Mouse (Mus musculus) left cerebral cortex, adult 9 months (tissue): ENCODE data around the gene Akr1c18.
"Not testable (repeated sequence)": the region's sequence is repeated elsewhere in the genome, so short reads cannot be mapped to it uniquely, and the experiment has no call there.

Experiments
- DNase-seq, 2 experiments: peaks; one replicate each; pipeline ENCODE4 v3.0.0; 2022; ENCODE audit warnings: low spot score in 2 of 2

The Akr1c18 gene

DNA sequence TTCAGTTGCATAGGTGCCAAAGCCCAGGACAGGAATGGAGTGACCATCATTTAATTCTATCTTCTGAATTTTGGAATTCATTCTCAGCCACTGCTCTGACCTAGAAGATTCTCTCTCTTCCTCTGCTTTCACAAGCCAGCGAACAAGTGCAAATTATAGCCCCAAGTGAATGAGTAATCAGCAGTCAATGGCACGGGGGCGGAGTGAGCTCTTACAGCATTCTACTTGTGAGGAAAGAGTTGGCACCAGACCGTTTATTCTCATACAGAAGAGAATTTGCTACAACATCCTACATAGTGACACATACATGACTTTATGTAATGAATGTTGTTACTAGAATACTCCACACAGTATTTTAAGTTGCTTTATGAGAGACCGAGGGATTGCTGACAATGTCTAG lies at the start of gene Akr1c18:
TSS of gene Akr1c18 (minus strand) at position 137 of the 400 bp plus-strand sequence.
- DNase-seq, result peak; percentile 51 to 75

GRCm38 (mm10) chr13:4192511-4192910 lies 42.1 kb upstream of the Akr1c18 start:
- DNase-seq, result no peak

DNA sequence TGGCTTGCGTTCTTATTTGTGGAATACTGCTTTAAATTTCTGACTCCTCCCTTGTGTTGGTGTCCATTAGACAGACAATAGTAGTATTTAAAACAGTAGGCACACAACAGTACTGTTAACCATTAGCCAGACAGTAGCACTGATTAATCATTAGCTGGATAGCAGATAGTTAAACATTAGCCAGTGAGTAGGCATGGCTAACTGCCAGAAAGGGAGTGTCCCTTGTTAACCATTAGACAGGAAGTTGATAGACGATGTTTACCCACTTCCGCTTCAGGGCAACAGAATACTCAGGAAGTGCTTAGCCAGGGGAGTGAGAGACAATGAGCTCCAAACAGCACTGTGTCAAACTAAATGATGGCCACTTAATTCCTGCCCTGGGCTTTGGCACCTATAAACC lies 40.5 kb upstream of the Akr1c18 start, which contains the start of gene Akr1c13:
TSS of gene Akr1c13 (plus strand) at position 247 of the 400 bp plus-strand sequence.
- DNase-seq, result no peak

DNA sequence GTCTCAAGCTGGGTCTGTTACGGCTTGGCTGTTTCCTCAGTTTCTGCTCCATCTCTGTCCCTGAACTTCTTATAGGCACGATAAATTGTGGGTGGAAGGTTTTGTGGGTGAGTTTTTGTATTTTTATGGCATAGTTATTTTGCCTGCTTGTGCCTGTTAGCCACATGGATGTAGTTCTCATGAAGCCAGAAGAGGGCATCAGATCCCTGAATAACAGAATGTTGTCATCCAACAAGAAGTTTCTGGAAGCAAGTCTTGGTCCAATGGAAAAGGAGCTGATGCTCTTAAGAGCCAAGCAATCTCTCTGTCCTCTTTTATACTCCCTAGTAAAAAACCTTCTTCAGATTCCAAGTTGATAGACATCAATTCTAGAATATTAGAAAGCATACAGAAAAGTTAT lies 37.7 kb upstream of the Akr1c18 start:
- no peak for DNase-seq

DNA sequence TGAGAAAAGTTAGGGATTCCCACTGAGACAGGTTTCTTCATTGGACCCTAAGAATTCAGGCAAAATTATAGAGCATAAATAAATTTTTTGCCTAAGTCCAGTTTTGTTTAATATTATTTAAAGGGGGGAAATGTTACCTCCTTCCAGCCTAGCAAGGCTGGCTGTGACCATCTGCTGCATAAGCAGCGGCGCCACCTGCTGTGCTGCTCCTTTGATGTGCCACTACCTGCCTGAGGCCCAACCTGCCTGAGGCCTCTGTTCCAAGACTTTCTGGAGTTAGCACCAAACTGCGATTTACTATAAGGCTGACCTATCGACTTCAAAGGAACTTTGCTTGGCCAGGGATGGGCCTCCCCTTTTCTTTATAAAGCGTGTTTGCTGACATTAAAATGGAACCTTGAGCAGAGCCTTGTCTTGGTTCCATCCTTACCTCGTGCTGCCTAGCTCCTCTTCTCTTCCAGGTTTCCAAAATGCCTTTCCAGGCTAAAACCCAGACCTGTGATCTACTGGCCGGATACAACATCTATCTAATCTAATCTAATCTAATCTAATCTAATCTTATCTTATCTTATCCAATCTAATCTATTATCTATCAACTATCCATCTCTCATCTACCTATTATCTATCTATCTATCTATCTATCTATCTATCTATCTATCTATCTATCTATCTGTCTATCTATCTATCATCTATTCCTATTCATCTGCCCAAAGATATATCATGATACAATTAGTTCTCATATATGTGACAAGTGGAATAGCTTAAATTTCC lies 36.4 kb upstream of the Akr1c18 start:
- not testable (repeated sequence) for DNase-seq

- no peak for DNase-seq
Measured at GRCm38 (mm10) chr13:4183116-4183515, 32.7 kb upstream of the Akr1c18 start.

DNA sequence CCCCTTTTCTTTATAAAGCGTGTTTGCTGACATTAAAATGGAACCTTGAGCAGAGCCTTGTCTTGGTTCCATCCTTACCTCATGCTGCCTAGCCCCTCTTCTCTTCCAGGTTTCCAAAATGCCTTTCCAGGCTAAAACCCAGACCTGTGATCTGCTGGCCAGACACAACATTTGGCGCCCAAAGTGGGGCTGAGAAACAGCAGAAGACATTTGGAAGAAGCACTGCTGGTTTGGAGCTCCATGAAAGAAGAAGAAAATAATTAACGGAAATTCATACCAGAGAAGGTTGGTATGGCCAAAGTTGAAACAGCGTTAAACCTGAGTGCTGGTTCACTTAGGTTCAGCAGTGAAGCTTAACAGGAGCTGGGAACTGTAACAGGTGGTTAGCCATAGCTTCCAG lies 30.9 kb upstream of the Akr1c18 start:
- DNase-seq, result not testable (repeated sequence)

- no peak for DNase-seq
Measured at GRCm38 (mm10) chr13:4172978-4173377, 22.5 kb upstream of the Akr1c18 start.

GRCm38 (mm10) chr13:4168006-4168405 lies 17.6 kb upstream of the Akr1c18 start:
- no peak for DNase-seq

DNA sequence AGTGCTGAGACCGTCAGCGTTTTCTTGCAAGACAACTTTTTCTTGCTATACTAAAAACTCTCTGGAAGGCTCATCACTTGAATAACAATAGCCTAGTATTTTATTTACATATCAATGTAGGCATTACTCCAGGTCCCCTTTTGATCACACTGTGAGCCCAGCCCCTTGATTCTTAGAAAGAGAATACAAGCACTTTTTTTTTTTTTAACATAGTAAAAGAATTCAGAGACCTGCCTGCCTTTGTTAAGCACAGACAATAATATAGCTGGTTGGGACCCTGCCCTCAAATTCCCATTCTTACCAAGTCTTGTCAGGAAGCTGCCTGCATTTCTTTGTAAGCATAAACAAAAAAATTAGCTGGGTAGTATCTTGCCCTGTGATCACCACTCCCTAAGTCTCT lies 4.8 kb upstream of the Akr1c18 start:
- no peak for DNase-seq

DNA sequence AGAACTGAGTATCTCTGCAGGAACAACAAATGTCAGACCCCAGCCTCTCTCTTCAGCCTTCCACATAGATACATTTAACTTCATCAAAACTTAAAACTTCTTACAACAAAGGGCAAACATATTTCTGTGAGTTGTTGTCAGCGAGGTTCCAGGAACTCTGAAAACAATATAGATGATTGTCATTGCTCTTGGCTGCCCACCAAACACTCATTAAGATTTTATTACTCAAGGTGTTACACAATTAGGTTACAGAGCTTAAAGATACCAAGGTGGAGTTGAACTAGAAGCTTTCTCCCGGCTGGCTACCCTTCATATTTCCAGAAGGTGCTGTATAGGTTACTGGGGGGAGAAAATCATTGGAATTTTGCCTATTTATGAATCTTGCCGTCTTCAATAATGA lies 3.1 kb upstream of the Akr1c18 start:
- DNase-seq, result no peak

DNA sequence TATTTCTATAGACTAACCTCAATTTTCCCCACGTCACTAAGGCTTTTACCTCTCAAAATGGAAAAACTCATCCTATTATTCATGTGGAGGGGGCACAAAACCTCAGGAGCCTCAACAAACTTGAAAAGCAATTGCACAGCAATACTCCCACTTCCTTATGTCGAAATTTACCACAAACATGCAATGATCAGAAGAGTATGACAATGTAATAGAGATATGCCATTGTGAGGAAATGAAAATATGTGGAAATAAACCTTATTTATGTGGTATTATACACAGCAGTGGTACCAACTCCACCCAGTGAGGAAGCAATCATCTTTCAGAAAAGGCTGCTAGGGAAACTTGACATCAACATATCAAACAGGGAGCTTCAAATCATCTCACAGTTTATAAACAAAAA lies 2.5 kb upstream of the Akr1c18 start:
- DNase-seq, result no peak

DNA sequence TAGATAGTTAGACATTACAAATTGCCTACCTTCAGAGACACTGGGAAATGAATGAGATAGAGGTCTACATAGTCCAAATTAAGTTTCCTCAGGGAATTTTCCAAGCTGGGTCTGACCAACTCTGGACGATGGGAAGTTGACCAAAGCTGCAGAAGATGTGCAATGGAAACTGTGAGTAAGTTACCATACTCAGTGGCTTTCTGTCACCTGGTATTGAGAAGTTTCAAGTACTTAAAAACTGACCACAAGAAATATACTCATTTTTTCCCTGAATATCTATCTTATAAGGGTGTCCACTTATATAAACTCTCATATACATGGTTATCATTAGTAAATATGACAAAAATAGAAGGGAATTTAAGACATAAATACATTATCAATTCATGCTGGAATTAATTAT lies 6.2 kb downstream of the Akr1c18 start:
- DNase-seq, result no peak

- peak in 1 of 2 experiments; percentile 11 for DNase-seq
Measured at GRCm38 (mm10) chr13:4133070-4133469, 17.4 kb downstream of the Akr1c18 start.

GRCm38 (mm10) chr13:4131721-4132120 lies 18.7 kb downstream of the Akr1c18 start:
- DNase-seq, result no peak

GRCm38 (mm10) chr13:4131317-4131716 lies 19.1 kb downstream of the Akr1c18 start:
- DNase-seq, result no peak

GRCm38 (mm10) chr13:4129100-4129499 lies 21.4 kb downstream of the Akr1c18 start:
- peak in 1 of 2 experiments; percentile 19 for DNase-seq

- not testable (repeated sequence) for DNase-seq
Measured at GRCm38 (mm10) chr13:4125846-4126245, 24.6 kb downstream of the Akr1c18 start.

GRCm38 (mm10) chr13:4124471-4124870 lies 26.0 kb downstream of the Akr1c18 start:
- DNase-seq, result not testable (repeated sequence)

DNA sequence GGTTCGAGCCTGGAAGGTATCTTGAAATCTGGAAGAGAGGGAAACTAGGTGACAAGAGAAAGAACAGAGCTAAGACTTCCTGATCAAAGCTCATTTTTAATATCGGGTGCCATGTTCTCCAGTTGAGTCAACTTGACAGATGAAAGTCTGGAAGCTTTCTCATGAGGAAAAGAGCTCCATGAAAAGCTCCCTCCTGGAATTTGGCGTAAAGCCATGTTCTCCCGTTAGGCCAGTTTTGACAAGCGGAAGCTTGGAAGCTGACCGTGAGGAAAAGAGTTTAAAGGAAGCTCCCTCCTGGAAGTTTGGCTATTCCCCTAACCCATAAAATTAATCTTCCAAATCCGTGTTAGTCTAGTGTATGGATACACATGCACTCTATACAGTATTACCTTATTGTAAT lies 27.3 kb downstream of the Akr1c18 start:
- no peak for DNase-seq

DNA sequence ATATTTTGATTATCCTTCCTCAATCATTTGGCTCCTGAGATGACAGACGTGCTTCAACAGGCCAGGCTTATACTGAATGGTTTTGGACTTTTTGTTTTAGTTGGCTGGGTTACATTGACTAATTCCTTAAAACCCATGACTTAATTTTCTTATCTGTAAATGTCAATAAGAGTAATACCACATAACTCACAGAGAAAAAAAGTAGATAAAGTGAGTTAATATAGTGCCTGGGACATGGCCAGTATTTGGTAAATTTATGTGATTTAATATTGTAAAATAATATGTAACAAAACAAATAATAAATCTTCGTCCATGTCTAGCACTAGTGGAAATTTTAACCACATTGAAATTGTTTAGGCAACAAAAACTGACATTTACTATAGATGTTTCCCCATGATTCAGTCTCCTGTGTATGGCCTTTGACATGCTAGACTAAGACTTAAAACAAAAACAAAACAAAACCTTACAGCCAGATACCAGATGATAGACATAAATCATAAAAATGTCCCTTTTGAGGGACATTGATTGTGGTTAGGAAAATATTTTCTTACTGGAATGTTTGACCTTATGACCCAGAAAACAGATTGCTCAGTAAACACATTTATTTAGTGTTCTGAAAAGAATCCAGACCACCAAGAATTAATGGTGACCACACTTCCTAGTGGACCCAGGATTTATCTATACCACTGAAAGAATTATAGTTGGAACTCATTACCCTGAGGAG lies 31.1 kb downstream of the Akr1c18 start:
- no peak for DNase-seq

GRCm38 (mm10) chr13:4110281-4111188 lies 39.9 kb downstream of the Akr1c18 start:
- DNase-seq, result peak in 1 of 2 experiments; percentile 62
